Mouse (Mus musculus) E14TG2a.4 (cell line): ENCODE data around the gene Gucy2f.

Experiments
- H3K27me3 ChIP-seq: 2 replicates; pipeline ENCODE4 v1.6.1; 2014; ENCODE audit warnings: low read length, control low read depth; ENCODE audit not compliant: insufficient read depth
- H3K36me3 ChIP-seq: 2 replicates; pipeline ENCODE4 v1.6.1; 2014; ENCODE audit warnings: low read length, control low read depth; ENCODE audit not compliant: insufficient read depth
- H3K4me1 ChIP-seq: replicated peaks from 2 replicates; pipeline ENCODE4 v1.6.1; 2014; ENCODE audit warnings: low read depth, low read length, control low read depth
- H3K4me3 ChIP-seq: replicated peaks from 2 replicates; pipeline ENCODE4 v1.5.1; 2014; ENCODE audit warnings: mild to moderate bottlenecking, low read length
- H3K9me3 ChIP-seq: 2 replicates; pipeline ENCODE4 v1.6.1; 2014; ENCODE audit warnings: low read length, control low read depth
- CTCF ChIP-seq: conservative IDR thresholded peaks from 2 replicates; pipeline ENCODE4 v1.5.1; 2014; ENCODE audit warnings: low read length
- NANOG ChIP-seq: IDR thresholded peaks from 2 replicates; pipeline ENCODE4 v1.6.1; 2014; ENCODE audit warnings: borderline replicate concordance, low read length, mixed read lengths
- POU5F1 ChIP-seq: IDR thresholded peaks from 2 replicates; pipeline ENCODE4 v1.6.1; 2014; ENCODE audit warnings: low read length, borderline replicate concordance

Gene Gucy2f

GRCm38 (mm10) chrX:142195551-142195950 is 1.2 kb downstream of the Gucy2f start:
- Histone ChIP-seq H3K36me3 (no peaks in the 10 kb centered on the region), H3K4me3 (no peak overlapping the region), H3K4me1 (no peaks in the 10 kb centered on the region), H3K9me3 (no peaks in the 10 kb centered on the region), H3K27me3 (no peaks in the 10 kb centered on the region)
- TF ChIP-seq POU5F1: no peak
- no peak for TF ChIP-seq NANOG
- no peak for TF ChIP-seq CTCF

DNA sequence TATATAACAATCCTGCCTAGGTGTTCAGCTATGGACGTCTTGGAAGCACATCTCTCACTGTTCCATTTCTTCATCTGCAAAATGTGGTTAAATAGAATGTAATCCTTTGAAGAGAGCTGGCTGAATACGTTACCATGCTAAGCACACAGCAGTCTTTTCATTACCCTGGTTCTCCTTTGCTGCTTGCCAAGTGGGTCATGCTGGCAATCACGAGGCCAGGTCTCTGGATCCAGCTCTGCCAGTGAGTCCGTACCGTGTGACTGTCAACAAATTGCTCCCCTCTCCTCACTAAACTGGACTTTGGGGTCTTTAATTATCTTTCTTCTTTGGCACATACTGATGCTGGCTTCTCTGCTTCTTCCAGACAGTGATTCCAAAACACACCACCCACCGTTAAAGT is 2.3 kb downstream of the Gucy2f start:
- no peaks in the 10 kb centered on the region for H3K4me1 ChIP-seq
- H3K9me3 ChIP-seq: peaks cover 10% of the 10 kb centered on the region; the same call in 1 of the 2 replicates
- no peaks in the 10 kb centered on the region for H3K36me3 ChIP-seq
- no peak overlapping the region for H3K4me3 ChIP-seq
- no peaks in the 10 kb centered on the region for H3K27me3 ChIP-seq
- TF ChIP-seq CTCF (no peak), NANOG (no peak), POU5F1 (no peak)

DNA sequence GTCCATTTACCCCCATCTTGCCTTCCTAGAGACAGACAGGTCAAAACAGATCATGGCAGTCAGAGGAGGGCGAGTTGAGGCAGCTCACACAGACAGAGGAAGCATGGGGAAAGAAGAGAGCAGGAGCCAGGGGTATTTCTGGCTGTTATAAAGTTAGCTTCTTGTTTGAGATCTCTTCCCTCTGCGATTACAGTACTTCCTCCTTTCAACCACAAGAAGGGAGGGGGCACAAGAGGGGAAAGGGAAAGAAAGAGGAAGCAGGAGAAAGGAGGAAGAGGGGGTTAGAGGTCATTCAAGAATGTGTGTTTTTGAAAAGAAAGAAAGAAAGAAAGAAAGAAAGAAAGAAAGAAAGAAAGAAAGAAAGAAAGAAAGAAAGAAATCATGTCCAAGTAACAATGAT is 6.4 kb downstream of the Gucy2f start:
- Histone ChIP-seq H3K4me1 (no peaks in the 10 kb centered on the region), H3K27me3 (no peaks in the 10 kb centered on the region), H3K36me3 (no peaks in the 10 kb centered on the region), H3K9me3 (peaks cover 11% of the 10 kb centered on the region; the same call in 1 of the 2 replicates), H3K4me3 (no peak overlapping the region)
- TF ChIP-seq CTCF (no peak), NANOG (no peak), POU5F1 (no peak)

- no peaks in the 10 kb centered on the region for H3K36me3 ChIP-seq
- H3K27me3 ChIP-seq: no peaks in the 10 kb centered on the region
- TF ChIP-seq NANOG (no peak), POU5F1 (no peak), CTCF (no peak)
These were observed 7.6 kb downstream of the Gucy2f start for GRCm38 (mm10) chrX:142189023-142189703.

GRCm38 (mm10) chrX:142182026-142182425 is 14.7 kb downstream of the Gucy2f start:
- H3K9me3 ChIP-seq: no peaks in the 10 kb centered on the region
- H3K36me3 ChIP-seq: no peaks in the 10 kb centered on the region
- TF ChIP-seq POU5F1 (no peak), CTCF (no peak), NANOG (no peak)
- H3K4me3 ChIP-seq: no peak overlapping the region
- H3K4me1 ChIP-seq: no peaks in the 10 kb centered on the region
- no peaks in the 10 kb centered on the region for H3K27me3 ChIP-seq

More at GRCm38 (mm10) chrX:142189023-142189703, 7.6 kb downstream of the Gucy2f start:
- no peak overlapping the region for H3K4me3 ChIP-seq
- peaks cover 11% of the 10 kb centered on the region; the same call in 1 of the 2 replicates for H3K9me3 ChIP-seq
- H3K4me1 ChIP-seq: no peaks in the 10 kb centered on the region

DNA sequence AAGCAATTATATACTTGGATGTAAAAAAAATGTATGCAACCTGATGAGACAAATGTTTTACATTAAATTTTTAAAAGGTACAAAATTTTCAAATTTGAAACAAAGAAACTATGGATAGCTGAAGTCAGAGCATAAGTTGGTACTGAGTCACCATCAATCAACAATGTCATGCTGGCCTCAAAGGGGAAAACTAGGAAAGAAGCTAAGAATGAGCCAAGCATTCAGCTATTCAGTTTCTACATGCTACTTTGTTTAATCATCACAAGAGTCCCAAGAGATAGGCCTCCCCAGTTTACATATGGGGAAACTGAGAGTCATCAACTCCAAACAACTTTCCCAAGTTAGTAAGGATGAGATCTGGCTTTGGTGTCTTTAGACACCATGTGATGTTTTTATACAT is 19.8 kb downstream of the Gucy2f start:
- Histone ChIP-seq H3K9me3 (no peaks in the 10 kb centered on the region), H3K4me1 (no peaks in the 10 kb centered on the region), H3K36me3 (no peaks in the 10 kb centered on the region), H3K27me3 (no peaks in the 10 kb centered on the region), H3K4me3 (no peak overlapping the region)
- no peak for TF ChIP-seq NANOG
- TF ChIP-seq CTCF: no peak
- TF ChIP-seq POU5F1: no peak

DNA sequence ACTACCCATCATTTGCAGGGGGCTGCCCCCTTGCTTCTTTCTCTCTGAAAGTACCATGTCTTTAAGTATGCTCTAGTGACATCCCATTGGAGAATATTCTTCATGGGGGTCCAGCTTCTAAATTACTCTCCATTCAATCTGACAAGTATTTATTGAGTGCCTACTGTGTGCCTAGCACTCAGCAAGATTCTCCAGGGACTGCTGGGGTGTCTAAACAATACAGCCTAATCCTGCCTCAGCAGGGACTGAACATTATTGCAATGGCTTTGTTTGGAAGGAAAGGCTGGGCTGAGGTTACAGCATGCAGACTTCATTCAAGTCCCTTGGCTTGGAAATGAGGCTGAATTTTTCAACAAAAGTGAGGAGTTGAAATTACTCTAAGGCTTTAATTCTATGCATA is 81.0 kb downstream of the Gucy2f start:
- no peak overlapping the region for H3K4me3 ChIP-seq
- H3K36me3 ChIP-seq: no peaks in the 10 kb centered on the region
- no peaks in the 10 kb centered on the region for H3K9me3 ChIP-seq
- H3K27me3 ChIP-seq: no peaks in the 10 kb centered on the region
- TF ChIP-seq POU5F1 (no peak), NANOG (peak; percentile 88)
- H3K4me1 ChIP-seq: no peaks in the 10 kb centered on the region

DNA sequence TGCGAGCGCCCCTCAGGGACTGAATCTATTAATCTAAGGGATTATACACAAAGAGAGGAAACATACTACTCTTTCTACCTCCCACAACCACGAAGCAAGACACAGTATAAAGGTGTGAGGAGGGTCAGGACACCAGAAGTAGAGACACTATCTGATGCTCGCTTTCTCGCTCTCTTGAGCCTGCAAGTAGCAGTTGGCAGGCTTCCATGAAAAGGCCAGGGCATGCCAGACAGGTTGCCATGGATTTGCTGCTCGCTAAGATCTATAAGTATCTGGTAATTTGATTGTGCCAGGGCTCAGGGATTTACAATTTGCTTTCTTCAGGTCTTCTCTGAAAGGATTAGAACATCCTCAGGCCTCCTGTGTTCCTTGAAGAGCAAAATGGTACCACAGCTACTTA is 85.5 kb downstream of the Gucy2f start:
- no peak overlapping the region for H3K4me3 ChIP-seq
- H3K27me3 ChIP-seq: no peaks in the 10 kb centered on the region

DNA sequence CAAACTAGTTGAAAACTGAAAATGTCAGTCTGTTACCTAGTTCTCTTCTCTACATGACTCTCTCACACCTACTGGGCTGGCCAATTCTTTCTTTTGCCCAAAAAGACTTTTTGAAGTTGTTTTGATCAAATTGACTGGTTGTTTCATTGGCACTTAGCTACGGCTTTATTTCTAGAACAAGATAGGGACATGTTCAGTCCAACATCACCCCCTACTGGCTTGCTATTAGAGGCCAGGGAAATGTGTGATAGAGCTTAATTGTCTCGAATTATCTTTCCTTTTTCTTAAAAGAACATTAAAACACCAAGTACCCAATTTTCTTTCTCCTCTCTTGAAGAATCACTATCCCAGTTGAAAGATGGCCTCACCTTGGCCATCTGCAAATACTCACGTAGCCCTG is 99.8 kb downstream of the Gucy2f start:
- Histone ChIP-seq H3K9me3 (no peaks in the 10 kb centered on the region), H3K4me3 (no peak overlapping the region), H3K4me1 (no peaks in the 10 kb centered on the region), H3K36me3 (no peaks in the 10 kb centered on the region), H3K27me3 (no peaks in the 10 kb centered on the region)
- TF ChIP-seq NANOG (no peak), CTCF (0 out of 2 replicates have a peak, but pooled peaks have one; percentile 10), POU5F1 (no peak)

More for the DNA sequence above, 85.5 kb downstream of the Gucy2f start:
- no peaks in the 10 kb centered on the region for H3K36me3 ChIP-seq
- no peaks in the 10 kb centered on the region for H3K4me1 ChIP-seq
- H3K9me3 ChIP-seq: no peaks in the 10 kb centered on the region
- no peak for TF ChIP-seq NANOG
- no peak for TF ChIP-seq POU5F1
